Mouse (Mus musculus) c-Kit-positive CD71-negative TER-119-negative erythroid progenitor cells, embryonic 14.5 days (primary cell): ENCODE results near the gene Hrct1.

Experiments
- DNase-seq: peaks from one replicate; pipeline ENCODE4 v3.0.0-alpha.2; 2013; ENCODE audit warnings: low read depth

Hrct1 gene

DNA sequence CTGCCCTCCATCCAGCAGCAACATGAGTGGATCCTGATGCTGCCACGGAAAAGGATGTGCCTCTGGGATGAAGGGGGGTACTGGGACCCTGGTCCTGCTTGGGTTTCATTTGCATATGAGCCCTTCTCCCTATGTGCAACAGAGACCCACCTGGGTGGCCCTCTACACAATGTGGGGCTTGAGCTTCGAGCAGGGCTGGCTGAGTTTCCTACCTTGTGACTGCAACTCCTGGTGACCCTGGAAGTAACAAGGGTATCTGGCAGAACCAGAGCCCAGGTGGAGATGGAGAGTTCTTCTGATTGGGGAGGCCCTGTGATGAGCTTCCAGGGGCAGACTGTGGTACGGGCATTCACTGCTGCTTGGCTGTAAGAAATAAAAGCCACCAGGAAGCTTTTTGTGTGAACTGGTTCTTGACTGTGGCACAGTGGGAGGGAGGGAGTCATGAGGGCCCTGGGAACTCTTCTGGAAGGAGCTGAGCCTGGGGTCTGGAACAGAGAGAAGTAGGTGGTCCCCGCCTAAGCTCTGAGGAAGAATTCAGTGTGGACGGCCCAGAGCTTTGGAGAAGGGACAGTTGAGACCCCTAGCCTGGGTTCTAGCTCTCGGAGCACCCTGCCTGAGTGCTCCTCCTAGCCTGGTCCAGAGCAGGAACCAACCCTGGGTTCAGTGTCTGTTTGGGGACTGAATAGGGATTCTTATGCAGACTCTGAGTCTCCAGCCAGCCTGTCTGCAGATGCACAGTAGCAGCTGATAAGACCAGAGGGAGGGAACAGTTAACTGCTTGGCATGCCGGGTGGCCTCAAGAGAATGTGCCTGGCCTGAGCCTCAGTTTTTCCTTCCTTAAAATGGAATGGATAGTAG, 959 bp downstream of the Hrct1 start:
- DNase-seq = no peak

DNA sequence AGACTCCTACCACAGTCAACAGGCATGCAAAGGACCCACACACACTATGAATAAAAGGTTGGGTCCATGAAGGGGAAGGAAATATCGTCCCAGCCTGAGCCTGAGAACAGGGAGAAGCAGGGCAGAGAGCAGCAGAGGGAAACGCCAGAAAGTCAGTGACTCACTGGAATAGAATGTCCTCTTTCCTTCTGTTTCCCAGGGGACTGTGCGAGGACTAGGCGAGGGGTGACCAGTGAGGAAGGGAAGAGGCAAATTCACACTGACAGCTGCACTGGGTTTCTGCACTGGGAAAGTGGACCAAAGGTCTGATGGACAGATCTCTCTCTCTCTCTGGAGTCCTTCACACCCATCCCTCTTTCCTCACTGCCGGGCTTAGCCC, 1.6 kb downstream of the Hrct1 start:
- DNase-seq = no peak

- no peak for DNase-seq
These were observed 2.1 kb downstream of the Hrct1 start for GRCm38 (mm10) chr4:43729126-43729525.

GRCm38 (mm10) chr4:43729794-43730550, 3.0 kb downstream of the Hrct1 start, which contains the start of gene Spaar:
Gene Spaar (plus strand): TSS chr4:43730034.
- DNase-seq = peak; percentile 14

DNA sequence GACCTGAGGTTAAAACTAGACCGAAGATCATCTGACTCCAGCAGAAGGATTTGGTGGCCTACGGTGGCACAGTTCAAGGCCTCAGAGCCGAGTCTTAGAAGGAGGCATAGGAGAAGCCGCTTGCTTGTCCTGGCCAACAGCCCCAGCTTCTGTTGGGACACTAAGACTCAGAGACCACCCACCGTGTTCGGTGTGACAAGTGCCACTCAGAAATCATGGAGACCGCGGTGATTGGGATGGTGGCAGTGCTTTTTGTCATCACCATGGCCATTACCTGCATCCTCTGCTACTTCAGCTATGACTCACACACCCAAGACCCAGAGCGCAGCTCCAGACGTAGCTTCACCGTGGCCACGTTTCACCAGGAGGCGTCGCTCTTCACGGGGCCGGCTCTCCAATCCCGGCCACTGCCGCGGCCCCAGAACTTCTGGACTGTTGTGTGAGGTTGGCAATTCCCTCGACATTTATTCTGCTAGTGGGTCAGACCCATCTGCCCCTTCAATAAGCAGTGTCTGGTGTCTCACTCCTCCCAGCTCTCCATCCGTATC, 3.8 kb downstream of the Hrct1 start:
- no peak for DNase-seq

DNA sequence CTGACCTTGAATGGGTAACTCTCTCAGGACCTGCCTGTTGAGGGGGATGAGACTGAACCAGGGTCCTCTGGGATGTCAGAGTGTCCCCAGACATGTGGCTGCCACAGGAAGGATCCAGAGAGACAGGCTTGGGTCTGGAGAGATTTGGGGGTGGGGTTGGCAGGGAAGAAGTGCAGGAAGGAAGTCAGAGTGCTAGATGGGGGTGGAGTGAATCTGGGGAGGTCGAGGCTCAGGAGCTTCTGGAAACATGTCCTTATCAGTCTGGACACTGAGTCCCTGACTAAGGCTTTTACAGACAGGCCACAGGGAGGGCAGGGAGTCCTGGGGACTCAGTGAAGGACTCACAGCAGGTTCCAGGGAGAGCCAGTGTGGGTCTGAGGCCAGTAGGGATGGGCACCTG, 5.2 kb downstream of the Hrct1 start:
- DNase-seq = no peak

GRCm38 (mm10) chr4:43733186-43733585, 6.2 kb downstream of the Hrct1 start:
- DNase-seq = no peak

- no peak for DNase-seq
These were observed 10.2 kb downstream of the Hrct1 start for GRCm38 (mm10) chr4:43737144-43737543.

- DNase-seq = no peak
These were observed 12.1 kb downstream of the Hrct1 start for GRCm38 (mm10) chr4:43738989-43739674.

GRCm38 (mm10) chr4:43741526-43741925, 14.5 kb downstream of the Hrct1 start:
- DNase-seq = no peak

DNA sequence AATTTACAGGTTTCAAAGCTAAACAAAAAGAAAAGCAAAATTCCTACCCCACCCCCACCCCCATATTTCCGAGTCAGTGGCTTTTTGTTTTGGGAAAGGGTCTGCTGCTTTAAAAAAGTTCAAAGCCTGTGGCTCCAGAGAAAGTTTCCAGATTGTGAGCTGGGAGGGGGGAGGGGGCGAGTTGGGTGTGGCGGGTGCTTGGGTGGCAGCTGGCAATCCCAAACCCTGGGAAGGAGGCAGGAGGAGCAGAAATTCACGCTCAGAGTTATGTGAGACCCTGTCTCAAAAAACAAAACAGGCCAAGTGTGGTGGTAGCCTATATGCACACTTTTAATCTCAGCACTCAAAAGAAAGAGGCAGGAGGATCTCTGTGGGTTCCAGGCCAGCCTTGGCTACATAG, 15.6 kb downstream of the Hrct1 start:
- no peak for DNase-seq

- DNase-seq = no peak
These were observed 16.1 kb downstream of the Hrct1 start for GRCm38 (mm10) chr4:43743099-43743498.

DNA sequence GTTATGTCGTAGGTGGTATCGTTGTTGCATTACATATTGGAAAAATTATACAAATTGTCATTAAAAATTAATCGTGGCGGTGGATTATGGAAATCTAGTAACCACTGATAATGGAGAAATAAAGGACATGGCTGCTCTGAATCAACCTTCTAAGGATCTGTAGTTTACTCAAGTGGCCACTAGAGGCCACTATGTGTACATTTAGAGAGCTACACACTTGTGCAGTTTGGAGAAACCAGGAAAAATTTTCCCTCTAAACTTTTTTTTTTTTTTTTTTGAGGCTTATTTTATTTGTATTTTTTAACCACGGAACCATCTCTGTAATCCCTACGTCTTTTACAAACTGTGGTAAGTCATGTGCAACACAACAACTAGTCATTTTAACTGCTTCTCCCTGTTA, 18.2 kb downstream of the Hrct1 start:
- DNase-seq = peak; percentile 20

DNA sequence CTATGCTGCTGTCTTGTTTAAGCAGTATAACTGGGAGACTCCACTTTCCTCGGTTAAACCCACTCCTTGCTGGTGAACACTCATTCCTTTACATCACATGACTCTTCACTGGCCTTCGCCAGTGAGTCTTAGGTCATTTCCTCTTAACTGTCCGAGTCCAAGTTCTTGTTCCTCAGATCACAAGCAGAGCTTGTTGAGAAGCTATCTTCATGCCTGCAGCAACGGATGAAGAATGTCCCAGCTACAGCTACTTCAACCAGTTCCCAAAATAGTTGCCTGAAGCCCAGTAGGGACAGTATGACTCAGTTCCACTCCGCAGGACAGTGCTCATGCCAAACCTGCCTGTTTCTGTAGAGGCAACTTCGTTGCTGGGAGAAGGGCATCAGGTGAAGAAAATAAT, 30.2 kb downstream of the Hrct1 start:
- no peak for DNase-seq

DNA sequence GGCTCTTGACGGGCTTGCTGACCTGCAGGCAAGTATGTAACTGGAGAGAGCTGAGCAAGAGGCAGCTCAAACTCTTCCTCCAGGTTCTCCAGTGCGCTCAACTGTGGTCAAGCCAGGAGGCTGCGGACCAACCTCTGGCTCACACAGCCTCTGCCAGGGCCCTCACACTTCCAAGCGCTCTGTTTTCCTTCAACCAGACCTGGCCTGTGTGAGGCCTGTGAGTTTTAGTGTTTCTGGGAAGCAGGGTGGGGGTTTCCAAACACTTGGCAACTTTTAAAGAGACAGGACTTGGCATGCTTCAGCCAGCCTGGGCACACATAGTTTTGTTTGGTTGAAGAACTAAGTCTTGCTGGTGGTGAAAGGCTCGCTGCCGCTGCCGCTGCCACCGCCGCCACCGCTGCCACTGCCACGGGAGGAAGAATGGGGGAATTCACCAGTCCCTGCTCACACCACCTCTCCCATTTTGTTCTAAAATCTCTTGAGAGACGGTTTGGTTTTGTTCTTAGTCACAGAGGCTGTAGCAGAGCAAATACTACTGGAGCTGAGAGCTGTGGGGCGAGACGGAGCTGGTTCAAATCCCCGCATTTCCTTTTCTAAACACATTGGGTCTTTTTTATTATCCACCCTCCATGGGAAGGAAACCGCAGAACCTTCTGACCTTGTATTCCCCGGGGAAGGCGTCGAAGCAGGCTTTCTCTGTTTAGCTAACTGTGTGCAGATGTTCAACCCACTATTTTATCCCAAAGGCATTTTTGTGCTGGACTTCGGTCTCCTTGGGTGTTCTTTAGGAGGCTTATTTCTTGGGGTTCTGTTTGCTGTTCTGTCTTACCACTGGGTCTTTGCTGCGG, 32.8 kb downstream of the Hrct1 start:
- DNase-seq = no peak

- peak; percentile 13 for DNase-seq
These were observed 33.5 kb downstream of the Hrct1 start for GRCm38 (mm10) chr4:43760460-43760859.

- DNase-seq = no peak
These were observed 34.3 kb downstream of the Hrct1 start for GRCm38 (mm10) chr4:43761336-43761735.

- DNase-seq = peak; percentile 50
These were observed 36.4 kb downstream of the Hrct1 start for GRCm38 (mm10) chr4:43763410-43763809.

DNA sequence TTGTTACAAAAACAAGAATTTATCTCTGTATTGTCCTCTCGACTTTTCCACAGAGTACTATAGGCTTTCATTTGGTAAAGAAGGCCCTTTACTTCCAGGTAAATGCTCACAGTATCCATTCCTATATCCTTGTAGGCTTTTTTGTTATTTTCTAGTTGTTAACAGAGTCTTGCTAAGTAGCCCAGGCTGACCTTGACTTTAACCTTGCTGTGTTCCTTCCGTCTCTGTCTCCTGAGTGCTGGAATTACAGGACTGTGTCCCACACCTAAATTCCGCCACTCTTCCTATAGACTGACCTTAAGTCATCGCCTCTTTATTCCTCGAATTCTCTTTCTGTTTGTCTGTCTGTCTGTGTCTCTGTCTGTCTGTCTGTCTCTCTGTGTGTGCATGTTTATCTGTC, 41.4 kb downstream of the Hrct1 start:
- no peak for DNase-seq

- no peak for DNase-seq
These were observed 42.4 kb downstream of the Hrct1 start for GRCm38 (mm10) chr4:43769374-43769773.

DNA sequence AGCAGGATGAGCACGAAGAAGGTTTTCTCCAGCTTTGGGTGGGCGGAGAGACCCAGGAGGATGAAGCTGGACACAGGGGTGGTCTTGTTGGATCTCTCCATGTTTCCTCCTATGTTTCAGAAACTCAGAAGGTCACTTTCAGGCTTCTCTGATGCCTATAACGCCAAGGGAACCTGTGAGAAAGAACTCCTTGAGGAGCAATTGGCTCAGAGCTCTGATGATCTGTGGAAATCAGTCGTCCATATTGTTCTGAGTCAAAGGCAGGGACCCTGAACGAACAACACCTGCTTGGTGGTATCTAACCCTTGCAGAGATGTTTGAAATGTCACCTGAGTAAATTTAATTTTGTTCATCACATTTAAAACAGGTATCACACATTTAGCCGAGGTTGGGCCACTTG, 43.9 kb downstream of the Hrct1 start, which contains the start of gene Olfr159:
TSS of gene Olfr159 (minus strand) at position 101 of the 400 bp plus-strand sequence.
- DNase-seq = no peak
